ENCODE assay signal across 9 mouse cellular contexts in the genomic region with DNA sequence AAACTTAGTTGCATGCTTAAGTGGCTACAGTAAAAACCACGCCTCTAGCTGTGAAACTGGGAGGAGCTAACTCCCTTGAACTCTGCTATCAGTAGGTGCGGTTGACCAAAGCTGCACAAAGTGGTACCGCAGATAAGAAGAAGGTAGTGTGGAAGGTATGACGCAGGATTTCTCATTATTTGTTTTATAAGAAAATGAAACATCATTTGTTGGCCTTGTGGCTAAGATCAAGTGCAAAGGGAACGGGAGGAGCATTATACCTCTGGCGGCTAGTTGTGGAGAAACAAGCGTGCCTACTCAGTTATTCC. TPM values are rescaled to one million over a fixed set of nuclear protein-coding genes. Genes with fewer than 3 reads are reported as not detected.
DNase-seq lines count a peak whose midpoint lies in the region; ATAC-seq lines count a peak whose summit lies in the region.
"Had no signal": no experiment of that assay in that cellular context is flagged by ENCODE, and none has a peak within 500 bp of the region (broad histone marks: within the 10 kb centered on the region; RNA-seq: fewer than 3 reads in every experiment).

No protein-coding gene starts in this region.

- ATAC-seq in CD4-positive, CD25-positive, alpha-beta regulatory T cell, adult 4 months: peak; percentile 91
- ATAC-seq in erythroblast, adult 5-6 weeks (replicated peaks; ENCODE audit: low FRiP score, poor library complexity, severe bottlenecking): peak; percentile 85
- ATAC-seq in forebrain, embryonic 16.5 days: no peak
- no peak for ATAC-seq in midbrain, embryonic 16.5 days
- no peak for ATAC-seq in midbrain, embryonic 15.5 days (replicated peaks)

- no peaks in the 10 kb centered on the region for H3K4me1 ChIP-seq in forebrain, embryonic 16.5 days (replicated peaks; ENCODE audit: control insufficient read depth, insufficient read depth, low read length)
- no peaks in the 10 kb centered on the region for H3K4me1 ChIP-seq in midbrain, embryonic 16.5 days (ENCODE audit: control insufficient read depth, insufficient read depth, low read length)
- H3K4me1 ChIP-seq in midbrain, embryonic 15.5 days: no peaks in the 10 kb centered on the region

- no peak overlapping the region for H3K27ac ChIP-seq in forebrain, embryonic 16.5 days (ENCODE audit: low read length)
- H3K27ac ChIP-seq in midbrain, embryonic 16.5 days (ENCODE audit: low read length): no peak overlapping the region
- H3K27ac ChIP-seq in midbrain, embryonic 15.5 days: no peak overlapping the region

- peak; percentile 94 for DNase-seq in 416B (ENCODE audit: low read depth)
- DNase-seq in lung, postnatal 36 days: peak; percentile 70
- no peak for DNase-seq in thymus, postnatal 4 days

- no peaks in the 10 kb centered on the region for H3K27me3 ChIP-seq in forebrain, embryonic 16.5 days (replicated peaks; ENCODE audit: control insufficient read depth, insufficient read depth, low read length)
- H3K27me3 ChIP-seq in midbrain, embryonic 16.5 days (ENCODE audit: control insufficient read depth, insufficient read depth, low read depth, low read length): no peaks in the 10 kb centered on the region
- H3K27me3 ChIP-seq in midbrain, embryonic 15.5 days (replicated peaks): no peaks in the 10 kb centered on the region

- no peaks in the 10 kb centered on the region for H3K36me3 ChIP-seq in forebrain, embryonic 16.5 days (ENCODE audit: control insufficient read depth, insufficient read depth)
- H3K36me3 ChIP-seq in midbrain, embryonic 16.5 days (ENCODE audit: control insufficient read depth, insufficient read depth, low read length): no peaks in the 10 kb centered on the region
- H3K36me3 ChIP-seq in midbrain, embryonic 15.5 days (replicated peaks): no peaks in the 10 kb centered on the region
- H3K36me3 ChIP-seq: forebrain, embryonic 10.5 days had no signal

- no peak overlapping the region for H3K9ac ChIP-seq in forebrain, embryonic 16.5 days (replicated peaks; ENCODE audit: low read depth, low read length)
- H3K9ac ChIP-seq in midbrain, embryonic 16.5 days (ENCODE audit: low read depth, low read length): no peak overlapping the region
- H3K9ac ChIP-seq in midbrain, embryonic 15.5 days: no peak overlapping the region

- WGBS in forebrain, embryonic 16.5 days: 96% methylated on average over 7 of the region's 7 CpGs
- 96% methylated on average over 7 of the region's 7 CpGs for WGBS in midbrain, embryonic 16.5 days
- 94% methylated on average over 7 of the region's 7 CpGs for WGBS in midbrain, embryonic 15.5 days

- no peak overlapping the region for H3K4me2 ChIP-seq in forebrain, embryonic 16.5 days (ENCODE audit: low read length)
- no peak overlapping the region for H3K4me2 ChIP-seq in midbrain, embryonic 16.5 days (ENCODE audit: low read length)
- no peak overlapping the region for H3K4me2 ChIP-seq in midbrain, embryonic 15.5 days

- no peaks in the 10 kb centered on the region for H3K9me3 ChIP-seq in forebrain, embryonic 16.5 days (ENCODE audit: control insufficient read depth, low read length)
- no peaks in the 10 kb centered on the region for H3K9me3 ChIP-seq in midbrain, embryonic 16.5 days (replicated peaks; ENCODE audit: control insufficient read depth, low read length, poor library complexity, severe bottlenecking)
- H3K9me3 ChIP-seq in midbrain, embryonic 15.5 days: no peaks in the 10 kb centered on the region
- H3K9me3 ChIP-seq: forebrain, embryonic 10.5 days had no signal

- no peak overlapping the region for H3K4me3 ChIP-seq in forebrain, embryonic 16.5 days (replicated peaks; ENCODE audit: low read length)
- H3K4me3 ChIP-seq in midbrain, embryonic 16.5 days (ENCODE audit: low read depth, low read length): no peak overlapping the region
- H3K4me3 ChIP-seq in midbrain, embryonic 15.5 days: no peak overlapping the region
- H3K4me3 ChIP-seq: forebrain, embryonic 10.5 days had no signal

RNA-seq across cellular contexts. Expression of a gene that starts 25.7 kb away (rescaled TPM):
- 10 to 100 TPM in 1 of 2 experiments, 1 to 10 TPM in 1; 9.6 to 10.1 TPM for polyA plus RNA-seq in CD4-positive, CD25-positive, alpha-beta regulatory T cell, adult 4 months (2017; shearing (Covaris generic))
- total RNA-seq in erythroblast, adult 5-6 weeks (2015; ENCODE audit: low replicate concordance): 4.2 and 9.2 TPM in 2 replicates
- 7.1 and 17.3 TPM in 2 replicates for total RNA-seq in erythroblast, adult 5-6 weeks (2017; ENCODE audit: low replicate concordance)
- 9.8 and 12.1 TPM in 2 replicates for polyA plus RNA-seq in forebrain, embryonic 16.5 days (2015; fragmentation: Nextera tagmentation; extraction: Ambion mirVana)
- polyA plus RNA-seq in midbrain, embryonic 16.5 days (2015; fragmentation: Nextera tagmentation; extraction: Ambion mirVana): 9.4 and 9.6 TPM in 2 replicates
- polyA plus RNA-seq in midbrain, embryonic 15.5 days (2015; fragmentation: Nextera tagmentation; extraction: Ambion mirVana): 8.9 and 9.9 TPM in 2 replicates

RNA-seq across cellular contexts. Expression of a gene that starts 43.0 kb away (rescaled TPM):
- 10 to 100 TPM; 82.6 to 83.2 TPM for polyA plus RNA-seq in CD4-positive, CD25-positive, alpha-beta regulatory T cell, adult 4 months (2017; shearing (Covaris generic))
- total RNA-seq in erythroblast, adult 5-6 weeks (2015; ENCODE audit: low replicate concordance): 117 and 165 TPM in 2 replicates
- total RNA-seq in erythroblast, adult 5-6 weeks (2017; ENCODE audit: low replicate concordance): 209 and 318 TPM in 2 replicates
- 275 and 276 TPM in 2 replicates for polyA plus RNA-seq in forebrain, embryonic 16.5 days (2015; fragmentation: Nextera tagmentation; extraction: Ambion mirVana)
- 361 and 403 TPM in 2 replicates for polyA plus RNA-seq in midbrain, embryonic 16.5 days (2015; fragmentation: Nextera tagmentation; extraction: Ambion mirVana)
- polyA plus RNA-seq in midbrain, embryonic 15.5 days (2015; fragmentation: Nextera tagmentation; extraction: Ambion mirVana): 326 and 328 TPM in 2 replicates

Comparison
In these comparisons a context has a peak if more than half of its experiments do, and no peak if none do; other contexts are left out.
1. ATAC-seq: peak in CD4-positive, CD25-positive, alpha-beta regulatory T cell, adult 4 months (single experiment) and erythroblast, adult 5-6 weeks (single experiment); none in forebrain, embryonic 16.5 days (single experiment), midbrain, embryonic 16.5 days (single experiment) and midbrain, embryonic 15.5 days (single experiment).